Mouse (Mus musculus) retina, postnatal 1 day (tissue): ENCODE results near the gene Fkbp6.
"Not testable (repeated sequence)": the region's sequence is repeated elsewhere in the genome, so short reads cannot be mapped to it uniquely, and the experiment has no call there.

Experiments
- DNase-seq: peaks from one replicate; pipeline ENCODE4 v3.0.0-alpha.2; 2012

The Fkbp6 gene

DNA sequence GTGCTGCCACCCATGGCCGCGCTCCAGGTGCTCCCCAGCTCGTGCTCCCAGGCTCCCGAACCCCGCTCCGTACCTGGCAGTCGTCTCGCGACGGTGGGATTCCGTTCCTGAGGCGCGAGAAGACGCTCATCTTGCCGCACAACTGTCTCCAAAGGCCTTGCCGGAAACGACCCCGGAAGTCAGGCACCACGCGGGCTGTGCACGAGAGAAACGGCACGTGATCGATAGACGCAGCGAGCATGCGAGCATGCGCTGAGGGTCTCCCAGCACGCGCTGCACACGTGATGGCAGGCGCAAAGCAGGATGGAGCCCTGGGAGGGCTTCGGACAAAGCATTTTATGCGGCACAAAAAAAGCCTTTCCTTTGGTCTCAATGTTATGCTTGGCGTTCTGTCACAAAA lies at the start of gene Fkbp6:
Gene Fkbp6, minus strand, starts transcription at position 183 of the 400 bp plus-strand sequence.
- no peak for DNase-seq

- DNase-seq, result no peak
Observed at GRCm38 (mm10) chr5:135399382-135399781, 49.5 kb upstream of the Fkbp6 start.

DNA sequence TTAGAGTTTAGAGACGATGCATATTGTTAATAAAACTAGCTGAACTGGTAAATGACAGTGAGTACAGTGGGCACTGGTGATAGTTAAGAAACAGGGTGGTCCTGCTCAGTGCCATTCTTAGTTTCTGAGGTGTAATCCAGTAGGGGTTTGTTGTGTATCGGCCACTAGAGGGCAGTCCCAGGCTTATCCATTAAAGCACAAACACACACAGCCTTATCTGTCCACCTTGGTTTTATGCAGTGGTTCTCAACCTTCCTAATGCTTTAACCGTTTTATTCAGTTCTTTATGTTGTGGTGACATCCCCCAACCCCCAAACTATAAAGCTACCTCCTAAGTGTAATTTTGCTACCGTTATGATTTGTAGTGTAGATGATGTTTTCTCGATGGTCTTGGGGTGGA lies 46.0 kb upstream of the Fkbp6 start:
- peak; percentile 74 for DNase-seq

- peak; percentile 92 for DNase-seq
Observed at GRCm38 (mm10) chr5:135394004-135394823, 44.4 kb upstream of the Fkbp6 start, which contains the start of gene Pom121. TSS of gene Pom121 (minus strand) at chr5:135394546.

DNA sequence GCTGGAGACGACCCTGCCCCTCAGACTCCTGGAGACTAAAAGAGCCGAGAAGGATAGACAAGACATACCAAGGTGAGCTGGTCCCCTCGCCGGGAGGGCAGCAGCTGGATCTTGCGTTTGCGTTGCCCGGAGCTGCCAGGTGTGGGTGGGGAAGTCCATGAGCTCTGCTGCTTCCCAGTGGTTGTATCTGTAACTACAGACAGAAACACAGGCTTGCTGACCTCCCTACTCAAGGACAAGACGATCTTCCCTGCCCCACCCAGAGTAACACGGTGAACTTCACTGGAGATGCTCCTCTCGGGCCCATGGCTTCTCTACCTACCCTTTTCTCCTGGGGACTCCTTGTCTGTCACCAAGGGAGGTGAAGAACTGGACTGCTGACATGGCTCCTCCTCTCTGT lies 33.9 kb upstream of the Fkbp6 start:
- no peak for DNase-seq

GRCm38 (mm10) chr5:135382746-135383145 lies 32.9 kb upstream of the Fkbp6 start:
- no peak for DNase-seq

GRCm38 (mm10) chr5:135381356-135381925 lies 31.6 kb upstream of the Fkbp6 start:
- no peak for DNase-seq

DNA sequence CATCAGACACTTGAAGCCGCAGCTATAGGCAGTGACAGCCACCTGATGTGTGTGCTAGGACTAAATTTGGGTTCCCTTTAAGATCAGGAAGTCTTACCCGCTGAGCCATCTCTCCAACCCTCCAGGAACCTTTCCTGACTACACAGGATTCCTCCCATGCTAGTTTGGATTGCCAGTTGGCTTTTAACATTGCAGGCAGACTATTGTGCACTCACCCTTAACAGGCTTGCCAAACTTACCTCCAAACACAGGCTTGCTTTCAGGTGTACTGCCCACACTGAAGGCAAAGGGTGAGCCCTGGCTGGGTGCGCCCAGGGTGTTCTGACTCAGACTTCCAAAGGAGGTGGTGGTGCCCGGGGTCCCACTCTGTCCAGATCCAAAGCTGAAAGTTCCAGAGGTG lies 30.8 kb upstream of the Fkbp6 start:
- DNase-seq, result no peak

DNA sequence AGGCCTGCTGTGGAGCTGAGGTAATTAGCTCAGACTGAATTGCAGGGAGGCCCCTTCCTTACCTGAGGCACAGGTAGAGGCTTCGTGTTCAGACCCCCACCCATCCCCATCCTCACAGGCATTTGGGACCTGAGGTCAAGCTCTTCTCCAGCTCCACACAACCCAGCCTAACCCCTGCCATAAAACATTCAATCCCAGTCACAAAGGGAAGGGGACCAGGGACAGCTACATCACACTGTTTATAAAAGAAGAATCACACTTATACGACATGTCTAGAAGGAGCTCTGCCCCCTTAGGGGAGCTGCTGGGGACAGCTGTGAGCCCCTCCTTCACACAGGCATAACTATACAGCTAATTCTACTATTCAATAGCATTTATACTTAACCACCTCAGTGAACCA lies 26.5 kb upstream of the Fkbp6 start:
- no peak for DNase-seq

DNA sequence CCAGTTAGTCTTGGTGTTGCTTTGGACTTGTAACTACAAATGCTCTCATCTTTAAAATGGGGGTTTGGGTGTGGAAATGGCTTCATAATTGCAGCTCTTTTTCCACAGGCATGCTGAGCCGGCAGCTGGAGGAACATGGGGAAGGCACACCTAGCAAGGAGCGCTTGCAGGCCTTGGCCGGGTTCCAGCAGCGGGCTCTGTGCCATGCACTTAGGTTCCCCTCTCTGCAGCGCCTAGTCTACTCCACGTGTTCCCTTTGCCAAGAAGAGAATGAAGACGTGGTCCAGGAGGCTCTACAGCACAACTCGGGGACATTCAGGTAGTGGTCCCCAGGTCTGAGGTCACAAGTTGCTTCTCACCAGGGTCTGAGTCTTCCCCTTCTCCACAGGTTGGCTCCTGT lies 25.3 kb upstream of the Fkbp6 start:
- no peak for DNase-seq

- DNase-seq, result no peak
Observed at GRCm38 (mm10) chr5:135373601-135374000, 23.8 kb upstream of the Fkbp6 start.

- no peak for DNase-seq
Observed at GRCm38 (mm10) chr5:135371195-135371594, 21.4 kb upstream of the Fkbp6 start.

- DNase-seq, result peak; percentile 98
Observed at GRCm38 (mm10) chr5:135369787-135370654, 20.2 kb upstream of the Fkbp6 start, which contains the start of gene Nsun5. TSS of gene Nsun5 (plus strand) at chr5:135369953.

DNA sequence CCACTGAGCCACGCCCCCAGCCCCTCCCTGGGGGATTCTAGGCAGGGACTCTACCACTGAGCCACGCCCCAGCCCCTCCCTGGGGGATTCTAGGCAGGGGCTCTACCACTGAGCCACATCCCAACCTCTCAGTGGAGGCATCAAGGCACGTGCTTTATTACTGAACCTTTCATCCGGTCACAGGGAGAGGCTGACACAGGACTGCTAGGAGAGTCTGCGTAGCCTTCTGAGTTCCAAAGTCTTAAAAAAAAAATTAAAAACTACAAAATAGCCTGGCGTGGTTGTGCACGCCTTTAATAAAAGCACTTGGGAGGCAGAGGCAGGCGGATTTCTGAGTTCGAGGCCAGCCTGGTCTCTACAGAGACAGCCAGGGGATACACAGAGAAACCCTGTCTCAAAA lies 19.4 kb upstream of the Fkbp6 start:
- DNase-seq, result not testable (repeated sequence)

DNA sequence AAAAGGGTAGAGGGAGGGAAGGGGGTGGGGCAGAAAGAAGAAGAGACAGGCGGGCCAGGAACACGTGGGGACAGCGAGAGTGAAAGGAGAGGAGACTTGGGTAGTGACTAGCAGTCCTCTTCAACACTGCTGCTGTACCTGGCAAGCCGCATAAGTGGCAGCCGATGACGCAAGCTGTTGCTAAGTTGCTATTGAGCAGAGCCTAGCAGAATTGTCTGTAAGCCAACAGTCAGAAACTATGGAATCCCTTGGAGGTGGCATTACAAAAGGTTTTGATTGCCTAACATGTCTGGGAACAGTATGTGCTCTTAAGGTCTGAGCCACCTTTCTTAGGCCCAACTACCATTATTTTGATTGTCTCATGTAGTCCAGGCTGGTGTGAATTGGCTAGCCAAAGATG lies 18.5 kb upstream of the Fkbp6 start:
- no peak for DNase-seq

- DNase-seq, result peak; percentile 23
Observed at GRCm38 (mm10) chr5:135367841-135368240, 18.0 kb upstream of the Fkbp6 start.

DNA sequence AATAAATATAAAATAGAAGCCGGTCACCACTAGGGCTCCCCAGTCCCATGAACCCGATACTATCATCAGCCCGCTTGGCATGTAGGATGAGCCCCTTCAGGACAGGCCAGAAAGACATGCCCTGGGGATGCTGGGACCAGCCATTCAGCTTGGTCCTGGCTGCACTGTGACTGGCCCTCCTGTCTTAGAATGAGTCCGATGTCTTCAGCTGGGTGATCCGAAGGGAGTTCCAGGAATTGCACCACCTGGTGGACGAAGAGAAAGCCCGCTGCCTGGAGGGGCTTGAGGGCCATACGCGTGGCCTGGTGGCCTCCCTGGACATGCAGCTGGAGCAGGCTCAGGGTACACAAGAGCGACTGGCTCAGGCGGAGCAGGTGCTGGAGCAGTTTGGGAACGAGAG lies 13.7 kb upstream of the Fkbp6 start:
- peak; percentile 82 for DNase-seq

DNA sequence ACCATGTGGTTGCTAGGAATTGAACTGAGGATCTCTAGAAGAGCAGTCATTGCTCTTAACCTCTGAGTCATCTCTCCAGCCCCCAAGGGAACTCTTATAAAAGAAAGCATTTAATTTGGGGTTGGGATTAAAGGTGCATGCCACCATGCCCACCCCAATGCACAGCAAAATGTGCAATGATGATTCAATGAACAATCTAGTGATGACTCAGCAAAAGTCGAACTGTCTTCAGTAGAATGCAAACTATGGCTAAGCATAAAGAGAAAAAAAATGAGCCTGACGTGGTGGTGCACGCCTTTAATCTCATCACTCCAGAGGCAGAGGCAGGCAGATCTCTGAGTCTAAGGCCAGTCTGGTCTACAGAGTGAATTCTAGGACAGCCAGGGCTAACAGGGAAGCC lies 12.7 kb upstream of the Fkbp6 start:
- no peak for DNase-seq

GRCm38 (mm10) chr5:135359772-135360171 lies 9.9 kb upstream of the Fkbp6 start:
- no peak for DNase-seq

DNA sequence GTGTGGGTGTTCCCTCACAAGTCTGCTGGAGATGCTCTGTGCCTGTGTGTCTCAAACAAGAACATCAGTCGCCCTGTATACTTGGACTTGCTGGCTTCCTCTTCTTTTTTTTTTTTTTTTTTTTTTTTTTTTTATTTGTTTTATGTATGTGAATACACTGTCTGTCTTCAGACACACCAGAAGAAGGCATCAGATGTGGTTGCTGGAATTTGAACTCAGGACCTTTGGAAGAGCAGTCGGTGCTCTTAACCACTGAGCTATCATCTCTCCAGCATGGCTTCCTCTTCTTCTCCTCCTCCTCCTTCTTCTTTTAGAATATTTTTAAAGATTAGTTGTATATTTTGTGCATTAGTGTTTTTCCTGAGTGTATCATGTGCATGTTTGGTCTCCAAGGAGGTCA lies 7.7 kb upstream of the Fkbp6 start:
- no peak for DNase-seq

DNA sequence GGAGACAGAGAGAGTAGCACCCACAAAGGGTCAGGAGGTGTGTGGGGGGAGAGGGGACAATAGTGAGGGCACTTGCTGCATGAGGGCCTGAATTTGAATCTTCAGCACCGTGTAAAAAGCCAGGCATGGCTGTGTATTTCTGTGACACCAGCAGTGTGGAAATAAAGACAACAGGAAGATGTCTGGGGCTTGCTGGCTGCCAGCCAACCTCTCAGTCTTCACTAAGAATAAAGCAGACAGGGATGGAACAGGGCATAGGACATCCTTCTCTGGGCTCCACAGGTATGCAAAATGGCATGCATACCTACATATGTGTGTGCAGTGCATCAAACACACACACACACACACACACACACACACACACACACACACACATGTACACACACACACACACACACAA lies 6.2 kb upstream of the Fkbp6 start:
- DNase-seq, result no peak

GRCm38 (mm10) chr5:135353564-135353963 lies 3.7 kb upstream of the Fkbp6 start:
- DNase-seq, result peak; percentile 51

GRCm38 (mm10) chr5:135352995-135353394 lies 3.2 kb upstream of the Fkbp6 start, which contains the start of gene Trim50:
TSS of gene Trim50 (plus strand) at chr5:135353295.
- no peak for DNase-seq
